Mouse (Mus musculus) large intestine, adult 2 months (tissue): Measurements from ENCODE around the gene Uvrag. TPM values are rescaled to one million over a fixed set of nuclear protein-coding genes. Genes with fewer than 3 reads are reported as not detected.

Experiments used
- DNase-seq: peaks from one replicate; pipeline ENCODE4 v3.0.0-alpha.2; 2012; ENCODE audit warnings: low read depth, low spot score
- WGBS: fragments of 180-500 bp; shearing (Covaris S2); methylation state at CpG from one replicate; pipeline ENCODE4 v1.1.7; 2018; 5-methylcytosine and 5-hydroxymethylcytosine counted together
- polyA plus RNA-seq: library from polyadenylated mRNA; depleted of rRNA; stranded (reverse); fragments of >200 nt; gene quantifications from 2 replicates; pipeline ENCODE4 v1.2.3, GENCODE M21; 2012

Gene Uvrag
- polyA plus RNA-seq, 1 experiment = 5.0 TPM

- WGBS = 34% methylated on average over 6 of the region's 6 CpGs
- no peak for DNase-seq
Measured at GRCm38 (mm10) chr7:98874411-98874951, 266.5 kb downstream of the Uvrag start.

- WGBS = 94% methylated on average over 12 of the region's 12 CpGs
- no peak for DNase-seq
Measured at GRCm38 (mm10) chr7:98873316-98873715, 267.6 kb downstream of the Uvrag start.

GRCm38 (mm10) chr7:98871882-98872281 lies 269.1 kb downstream of the Uvrag start:
- no peak for DNase-seq
- WGBS = 68% methylated on average over 12 of the region's 12 CpGs

GRCm38 (mm10) chr7:98870791-98871190 lies 270.1 kb downstream of the Uvrag start:
- no peak for DNase-seq
- WGBS = 55% methylated on average over 12 of the region's 12 CpGs

GRCm38 (mm10) chr7:98869070-98869469 lies 271.9 kb downstream of the Uvrag start:
- DNase-seq = no peak
- 64% methylated on average over 3 of the region's 3 CpGs for WGBS

- DNase-seq = no peak
- WGBS = 74% methylated on average over 2 of the region's 2 CpGs
Measured at GRCm38 (mm10) chr7:98867794-98868150, 273.2 kb downstream of the Uvrag start.

GRCm38 (mm10) chr7:98867053-98867793 lies 273.7 kb downstream of the Uvrag start:
- 33% methylated on average over 12 of the region's 12 CpGs for WGBS
- no peak for DNase-seq

- 76% methylated on average over 9 of the region's 9 CpGs for WGBS
- DNase-seq = no peak
Measured at GRCm38 (mm10) chr7:98863969-98864718, 276.8 kb downstream of the Uvrag start.

- no peak for DNase-seq
- WGBS = 81% methylated on average over 5 of the region's 5 CpGs
Measured at GRCm38 (mm10) chr7:98862994-98863393, 277.9 kb downstream of the Uvrag start.

- 65% methylated on average over 2 of the region's 2 CpGs for WGBS
- DNase-seq = no peak
Measured at GRCm38 (mm10) chr7:98861002-98861401, 279.9 kb downstream of the Uvrag start.

- 78% methylated on average over 3 of the region's 3 CpGs for WGBS
- no peak for DNase-seq
Measured at GRCm38 (mm10) chr7:98857094-98857493, 283.8 kb downstream of the Uvrag start.

GRCm38 (mm10) chr7:98856128-98856527 lies 284.8 kb downstream of the Uvrag start:
- WGBS = 65% methylated on average over 3 of the region's 3 CpGs
- no peak for DNase-seq

- 83% methylated on average over 2 of the region's 2 CpGs for WGBS
- DNase-seq = no peak
Measured at GRCm38 (mm10) chr7:98855388-98855787, 285.6 kb downstream of the Uvrag start.

- 67% methylated on average over 6 of the region's 6 CpGs for WGBS
- no peak for DNase-seq
Measured at GRCm38 (mm10) chr7:98853806-98854205, 287.1 kb downstream of the Uvrag start.

- no peak for DNase-seq
- 82% methylated on average over 18 of the region's 18 CpGs for WGBS
Measured at GRCm38 (mm10) chr7:98852950-98853650, 287.8 kb downstream of the Uvrag start.

GRCm38 (mm10) chr7:98851220-98851619 lies 289.7 kb downstream of the Uvrag start:
- DNase-seq = no peak
- 76% methylated on average over 9 of the region's 9 CpGs for WGBS

GRCm38 (mm10) chr7:98850388-98850787 lies 290.6 kb downstream of the Uvrag start:
- DNase-seq = no peak
- 74% methylated on average over 5 of the region's 5 CpGs for WGBS

- WGBS = 43% methylated on average over 8 of the region's 8 CpGs
- DNase-seq = peak; percentile 38
Measured at GRCm38 (mm10) chr7:98848899-98849640, 291.9 kb downstream of the Uvrag start.

- 85% methylated on average over 7 of the region's 7 CpGs for WGBS
- no peak for DNase-seq
Measured at GRCm38 (mm10) chr7:98843649-98844048, 297.3 kb downstream of the Uvrag start.

- DNase-seq = peak; percentile 43
- WGBS = 88% methylated on average over 3 of the region's 3 CpGs
Measured at GRCm38 (mm10) chr7:98842997-98843396, 297.9 kb downstream of the Uvrag start.
